Mouse (Mus musculus): ENCODE data around the gene Spout1. TPM values are rescaled to one million over a fixed set of nuclear protein-coding genes. Genes with fewer than 3 reads are reported as not detected.
A peak's percentile ranks its signal among the peaks of the same experiment; 100 is the strongest.
"Not testable (repeated sequence)": the region's sequence is repeated elsewhere in the genome, so short reads cannot be mapped to it uniquely, and the experiment has no call there.

The Spout1 gene
- polyA plus RNA-seq, 1 experiment from 2014 or later: 62.7 TPM

- H3K36me3 ChIP-seq (ENCODE audit: control insufficient read depth, insufficient read depth, low read length): no peaks in the 10 kb centered on the region
- no peak for ATAC-seq (ENCODE audit: insufficient read depth, low FRiP score)
- H3K4me3 ChIP-seq (replicated peaks; ENCODE audit: low read length): no peak overlapping the region
- H3K27me3 ChIP-seq (ENCODE audit: control insufficient read depth, insufficient read depth, low read length): no peaks in the 10 kb centered on the region
- no peak overlapping the region for H3K9ac ChIP-seq (ENCODE audit: low read length)
- 77% methylated on average over 6 of the region's 6 CpGs for WGBS
- no peak overlapping the region for H3K4me2 ChIP-seq (ENCODE audit: low read depth, low read length)
- H3K27ac ChIP-seq (ENCODE audit: low read length): no peak overlapping the region
- H3K4me1 ChIP-seq (ENCODE audit: control insufficient read depth, insufficient read depth, low read length): no peaks in the 10 kb centered on the region
- 0 out of 2 replicates have a peak, but pooled peaks cover 5% of the 10 kb centered on the region for H3K9me3 ChIP-seq (replicated peaks; ENCODE audit: control insufficient read depth, low read length)
These were observed 7.0 kb upstream of the Spout1 start for GRCm38 (mm10) chr2:30185276-30185675.

GRCm38 (mm10) chr2:30183721-30184120, 5.5 kb upstream of the Spout1 start:
- H3K27ac ChIP-seq (ENCODE audit: low read length): no peak overlapping the region
- H3K9me3 ChIP-seq (replicated peaks; ENCODE audit: control insufficient read depth, low read length): 0 out of 2 replicates have a peak, but pooled peaks cover 5% of the 10 kb centered on the region
- no peaks in the 10 kb centered on the region for H3K36me3 ChIP-seq (ENCODE audit: control insufficient read depth, insufficient read depth, low read length)
- H3K9ac ChIP-seq (ENCODE audit: low read length): no peak overlapping the region
- no peaks in the 10 kb centered on the region for H3K4me1 ChIP-seq (ENCODE audit: control insufficient read depth, insufficient read depth, low read length)
- no peak overlapping the region for H3K4me3 ChIP-seq (replicated peaks; ENCODE audit: low read length)
- H3K27me3 ChIP-seq (ENCODE audit: control insufficient read depth, insufficient read depth, low read length): no peaks in the 10 kb centered on the region
- WGBS: 70% methylated on average over 3 of the region's 3 CpGs
- ATAC-seq (ENCODE audit: insufficient read depth, low FRiP score): no peak
- no peak overlapping the region for H3K4me2 ChIP-seq (ENCODE audit: low read depth, low read length)

GRCm38 (mm10) chr2:30182424-30182823, 4.2 kb upstream of the Spout1 start:
- Histone ChIP-seq H3K27me3 (ENCODE audit: control insufficient read depth, insufficient read depth, low read length) (no peaks in the 10 kb centered on the region), H3K27ac (ENCODE audit: low read length) (no peak overlapping the region), H3K4me3 (replicated peaks; ENCODE audit: low read length) (no peak overlapping the region), H3K4me2 (ENCODE audit: low read depth, low read length) (no peak overlapping the region), H3K4me1 (ENCODE audit: control insufficient read depth, insufficient read depth, low read length) (peaks cover 4% of the 10 kb centered on the region), H3K36me3 (ENCODE audit: control insufficient read depth, insufficient read depth, low read length) (no peaks in the 10 kb centered on the region), H3K9ac (ENCODE audit: low read length) (no peak overlapping the region), H3K9me3 (replicated peaks; ENCODE audit: control insufficient read depth, low read length) (0 out of 2 replicates have a peak, but pooled peaks cover 5% of the 10 kb centered on the region)
- ATAC-seq (ENCODE audit: insufficient read depth, low FRiP score): no peak
- WGBS: 84% methylated on average over 2 of the region's 2 CpGs

GRCm38 (mm10) chr2:30178711-30179110, 452 bp upstream of the Spout1 start:
- H3K27me3 ChIP-seq (ENCODE audit: control insufficient read depth, insufficient read depth, low read length); H3K27ac ChIP-seq (ENCODE audit: low read length); H3K9ac ChIP-seq (ENCODE audit: low read length); H3K9me3 ChIP-seq (replicated peaks; ENCODE audit: control insufficient read depth, low read length): not testable (repeated sequence)
- peaks cover 16% of the 10 kb centered on the region for H3K36me3 ChIP-seq (ENCODE audit: control insufficient read depth, insufficient read depth, low read length)
- H3K4me1 ChIP-seq (ENCODE audit: control insufficient read depth, insufficient read depth, low read length): peaks cover 11% of the 10 kb centered on the region
- H3K4me3 ChIP-seq (replicated peaks; ENCODE audit: low read length): peak overlapping the region; percentile 70
- ATAC-seq (ENCODE audit: insufficient read depth, low FRiP score): peak; percentile 15; the same call in 1 of the 2 replicates
- WGBS: 50% methylated on average over 7 of the region's 7 CpGs
- peak overlapping the region; percentile 59 for H3K4me2 ChIP-seq (ENCODE audit: low read depth, low read length)

GRCm38 (mm10) chr2:30176561-30176960, 1.7 kb downstream of the Spout1 start:
- Histone ChIP-seq H3K4me1 (ENCODE audit: control insufficient read depth, insufficient read depth, low read length) (peaks cover 11% of the 10 kb centered on the region), H3K4me2 (ENCODE audit: low read depth, low read length) (no peak overlapping the region), H3K27me3 (ENCODE audit: control insufficient read depth, insufficient read depth, low read length) (no peaks in the 10 kb centered on the region), H3K9me3 (replicated peaks; ENCODE audit: control insufficient read depth, low read length) (no peaks in the 10 kb centered on the region), H3K4me3 (replicated peaks; ENCODE audit: low read length) (no peak overlapping the region), H3K36me3 (ENCODE audit: control insufficient read depth, insufficient read depth, low read length) (peaks cover 21% of the 10 kb centered on the region), H3K27ac (ENCODE audit: low read length) (no peak overlapping the region), H3K9ac (ENCODE audit: low read length) (no peak overlapping the region)
- no peak for ATAC-seq (ENCODE audit: insufficient read depth, low FRiP score)
- 100% methylated on average over 2 of the region's 2 CpGs for WGBS

- Histone ChIP-seq H3K4me3 (replicated peaks; ENCODE audit: low read length) (no peak overlapping the region), H3K4me2 (ENCODE audit: low read depth, low read length) (no peak overlapping the region), H3K36me3 (ENCODE audit: control insufficient read depth, insufficient read depth, low read length) (peaks cover 21% of the 10 kb centered on the region), H3K9ac (ENCODE audit: low read length) (no peak overlapping the region), H3K27ac (ENCODE audit: low read length) (no peak overlapping the region), H3K4me1 (ENCODE audit: control insufficient read depth, insufficient read depth, low read length) (peaks cover 13% of the 10 kb centered on the region), H3K9me3 (replicated peaks; ENCODE audit: control insufficient read depth, low read length) (no peaks in the 10 kb centered on the region), H3K27me3 (ENCODE audit: control insufficient read depth, insufficient read depth, low read length) (no peaks in the 10 kb centered on the region)
- no peak for ATAC-seq (ENCODE audit: insufficient read depth, low FRiP score)
- 85% methylated on average over 8 of the region's 8 CpGs for WGBS
These were observed 2.4 kb downstream of the Spout1 start for GRCm38 (mm10) chr2:30175897-30176296.

- peaks cover 21% of the 10 kb centered on the region for H3K36me3 ChIP-seq (ENCODE audit: control insufficient read depth, insufficient read depth, low read length)
- WGBS: 95% methylated on average over 20 of the region's 20 CpGs
- no peak overlapping the region for H3K4me2 ChIP-seq (ENCODE audit: low read depth, low read length)
- H3K4me3 ChIP-seq (replicated peaks; ENCODE audit: low read length): no peak overlapping the region
- H3K4me1 ChIP-seq (ENCODE audit: control insufficient read depth, insufficient read depth, low read length): peaks cover 13% of the 10 kb centered on the region
- H3K9ac ChIP-seq (ENCODE audit: low read length): no peak overlapping the region
- no peaks in the 10 kb centered on the region for H3K27me3 ChIP-seq (ENCODE audit: control insufficient read depth, insufficient read depth, low read length)
- no peak overlapping the region for H3K27ac ChIP-seq (ENCODE audit: low read length)
- ATAC-seq (ENCODE audit: insufficient read depth, low FRiP score): no peak
- no peaks in the 10 kb centered on the region for H3K9me3 ChIP-seq (replicated peaks; ENCODE audit: control insufficient read depth, low read length)
These were observed 4.6 kb downstream of the Spout1 start for GRCm38 (mm10) chr2:30173541-30174240.

- Histone ChIP-seq H3K4me1 (ENCODE audit: control insufficient read depth, insufficient read depth, low read length) (peaks cover 5% of the 10 kb centered on the region), H3K27me3 (ENCODE audit: control insufficient read depth, insufficient read depth, low read length) (no peaks in the 10 kb centered on the region), H3K9me3 (replicated peaks; ENCODE audit: control insufficient read depth, low read length) (peaks cover 2% of the 10 kb centered on the region; the same call in 1 of the 2 replicates), H3K4me2 (ENCODE audit: low read depth, low read length) (peak overlapping the region; percentile 98), H3K36me3 (ENCODE audit: control insufficient read depth, insufficient read depth, low read length) (peaks cover 21% of the 10 kb centered on the region), H3K9ac (ENCODE audit: low read length) (peak overlapping the region; percentile 85), H3K4me3 (replicated peaks; ENCODE audit: low read length) (peak overlapping the region; percentile 67), H3K27ac (ENCODE audit: low read length) (peak overlapping the region; percentile 89)
- peak; percentile 3; the same call in 1 of the 2 replicates for ATAC-seq (ENCODE audit: insufficient read depth, low FRiP score)
- WGBS: under 1% methylated on average over 19 of the region's 19 CpGs
These were observed 6.3 kb downstream of the Spout1 start for GRCm38 (mm10) chr2:30171997-30172382.

GRCm38 (mm10) chr2:30171371-30171996, 6.8 kb downstream of the Spout1 start, which contains the start of gene Endog:
Gene Endog, plus strand, starts transcription at chr2:30171493.
- Histone ChIP-seq H3K36me3 (ENCODE audit: control insufficient read depth, insufficient read depth, low read length) (peaks cover 21% of the 10 kb centered on the region), H3K4me3 (replicated peaks; ENCODE audit: low read length) (peak within 1 kb of the TSS; percentile 67), H3K9me3 (replicated peaks; ENCODE audit: control insufficient read depth, low read length) (peaks cover 7% of the 10 kb centered on the region), H3K4me2 (ENCODE audit: low read depth, low read length) (peak within 1 kb of the TSS; percentile 98), H3K4me1 (ENCODE audit: control insufficient read depth, insufficient read depth, low read length) (peaks cover 3% of the 10 kb centered on the region; the same call in 1 of the 2 replicates), H3K27me3 (ENCODE audit: control insufficient read depth, insufficient read depth, low read length) (no peaks in the 10 kb centered on the region), H3K9ac (ENCODE audit: low read length) (peak within 1 kb of the TSS; percentile 85), H3K27ac (ENCODE audit: low read length) (peak within 1 kb of the TSS; percentile 89)
- whole genome bisulfite sequencing: under 1% methylated on average over 75 of the region's 75 CpGs
- ATAC-seq (ENCODE audit: insufficient read depth, low FRiP score): peak; percentile 93
